Mouse (Mus musculus) kidney, embryonic 15.5 days (tissue): ENCODE measurements around the gene Trhde. TPM values are rescaled to one million over a fixed set of nuclear protein-coding genes. Genes with fewer than 3 reads are reported as not detected.

ENCODE experiments used
- ATAC-seq: fragments of 200-750 bp; cut with Nextera tagmentation; replicated peaks from 2 replicates; pipeline ENCODE4 v1.8.0; 2017; ENCODE audit warnings: moderate TSS enrichment; ENCODE audit not compliant: low FRiP score
- H3K27ac ChIP-seq: fragments of 300-500 bp; sonication (generic); 2 replicates; pipeline ENCODE4 v1.5.1; 2015; ENCODE audit warnings: mild to moderate bottlenecking, inconsistent platforms
- H3K27me3 ChIP-seq: fragments of 300-500 bp; sonication (generic); 2 replicates; pipeline ENCODE4 v1.6.1; 2015; ENCODE audit warnings: inconsistent platforms
- H3K36me3 ChIP-seq: fragments of 300-500 bp; sonication (generic); 2 replicates; pipeline ENCODE4 v1.6.1; 2015; ENCODE audit warnings: inconsistent platforms
- H3K4me1 ChIP-seq: fragments of 300-500 bp; sonication (generic); 2 replicates; pipeline ENCODE4 v1.6.1; 2015; ENCODE audit warnings: inconsistent platforms
- H3K4me2 ChIP-seq: fragments of 300-500 bp; sonication (generic); 2 replicates; pipeline ENCODE4 v1.6.1; 2015; ENCODE audit warnings: moderate library complexity, mild to moderate bottlenecking, inconsistent platforms
- H3K4me3 ChIP-seq: fragments of 300-500 bp; sonication (generic); replicated peaks from 2 replicates; pipeline ENCODE4 v1.5.1; 2015; ENCODE audit warnings: mild to moderate bottlenecking, inconsistent platforms
- H3K9ac ChIP-seq: fragments of 300-500 bp; sonication (generic); 2 replicates; pipeline ENCODE4 v1.6.1; 2015; ENCODE audit warnings: mild to moderate bottlenecking, inconsistent platforms
- H3K9me3 ChIP-seq: fragments of 300-500 bp; sonication (generic); replicated peaks from 2 replicates; pipeline ENCODE4 v1.6.1; 2016; ENCODE audit warnings: inconsistent platforms
- whole genome bisulfite sequencing: fragments of 180-500 bp; shearing (Covaris S2); methylation state at CpG from one replicate; pipeline ENCODE4 v1.1.7; 2015; ENCODE audit warnings: mixed read lengths; 5-methylcytosine and 5-hydroxymethylcytosine counted together
- polyA plus RNA-seq: library from polyadenylated mRNA; unstranded; fragments of >200 nt; fragmentation: Nextera tagmentation; extraction: Ambion mirVana; gene quantifications from 2 replicates; pipeline ENCODE4 v1.2.1, GENCODE M21; 2015

The Trhde gene
- polyA plus RNA-seq, 1 experiment from 2014 or later, result 0.29 TPM

DNA sequence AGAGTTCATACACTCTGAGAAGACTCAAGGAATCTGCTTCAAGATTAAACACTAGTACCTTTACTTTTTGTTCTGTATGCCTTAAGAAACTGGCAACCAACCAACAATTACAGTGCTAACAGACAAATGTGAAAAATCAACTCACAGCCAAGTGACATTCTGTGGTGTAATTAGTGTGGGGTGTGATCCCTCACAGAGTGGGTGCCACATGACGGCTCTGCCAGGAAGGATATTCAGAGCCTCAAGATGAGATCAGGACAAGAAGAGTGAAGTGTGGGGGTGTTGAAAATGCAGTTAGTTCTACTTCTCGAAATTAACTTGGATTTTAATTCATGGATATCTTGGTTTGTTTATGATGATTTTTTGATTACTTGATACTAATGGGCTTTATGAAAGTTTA, 398.3 kb downstream of the Trhde start:
- no peak for ATAC-seq
- Histone ChIP-seq H3K4me3 (no peak overlapping the region), H3K4me2 (no peak overlapping the region), H3K27me3 (no peaks in the 10 kb centered on the region), H3K9me3 (no peaks in the 10 kb centered on the region), H3K4me1 (no peaks in the 10 kb centered on the region), H3K9ac (no peak overlapping the region), H3K27ac (no peak overlapping the region), H3K36me3 (no peaks in the 10 kb centered on the region)
- WGBS, result 69% methylated on average over 2 of the region's 2 CpGs

DNA sequence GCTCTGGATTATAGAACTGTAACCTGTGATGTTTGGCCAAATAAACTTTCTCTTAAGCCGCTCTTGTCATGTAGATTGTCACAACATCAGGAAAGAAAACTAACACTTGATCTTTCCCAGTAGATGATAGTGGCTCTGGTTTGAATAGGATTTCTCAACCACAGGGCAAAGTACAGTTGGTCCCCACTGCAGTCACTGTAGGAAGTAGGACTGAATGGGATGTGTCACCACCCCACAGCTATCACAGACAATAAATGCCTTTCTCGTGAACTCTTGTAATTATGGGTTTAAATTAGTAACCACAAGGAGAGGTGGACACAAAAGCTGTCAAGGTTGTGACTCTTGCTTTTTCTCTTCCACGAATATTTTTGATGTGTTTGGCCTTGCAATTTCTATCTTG, 431.3 kb downstream of the Trhde start:
- ATAC-seq, result no peak
- Histone ChIP-seq H3K4me1 (no peaks in the 10 kb centered on the region), H3K4me3 (no peak overlapping the region), H3K4me2 (no peak overlapping the region), H3K9ac (no peak overlapping the region), H3K36me3 (no peaks in the 10 kb centered on the region), H3K27ac (no peak overlapping the region), H3K27me3 (no peaks in the 10 kb centered on the region), H3K9me3 (no peaks in the 10 kb centered on the region)
- WGBS, result 82% methylated on average over 3 of the region's 3 CpGs

DNA sequence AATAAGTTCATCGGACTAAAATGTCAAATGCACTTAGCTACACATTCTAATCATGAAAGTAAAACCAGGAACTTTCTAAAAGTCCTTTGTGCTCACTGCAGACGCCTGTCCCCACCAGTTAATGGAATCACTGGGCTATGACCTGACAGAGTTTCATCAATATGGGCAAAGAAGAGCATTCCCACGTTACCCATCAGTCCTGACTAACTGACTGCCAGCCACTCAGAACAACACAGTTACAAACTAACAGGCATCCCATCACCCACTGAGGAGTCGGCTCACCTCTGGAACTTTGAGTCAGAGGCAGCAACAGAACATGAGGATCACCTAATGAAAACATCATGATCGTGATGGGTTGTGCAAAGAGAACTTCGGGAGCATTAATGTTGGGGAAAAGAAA, 438.7 kb downstream of the Trhde start:
- Histone ChIP-seq H3K4me2 (no peak overlapping the region), H3K9ac (no peak overlapping the region), H3K27me3 (no peaks in the 10 kb centered on the region), H3K4me3 (no peak overlapping the region), H3K27ac (no peak overlapping the region), H3K4me1 (no peaks in the 10 kb centered on the region), H3K9me3 (no peaks in the 10 kb centered on the region), H3K36me3 (no peaks in the 10 kb centered on the region)
- ATAC-seq, result peak; percentile 73; the same call in 1 of the 2 replicates
- WGBS, result 68% methylated on average over 6 of the region's 6 CpGs

DNA sequence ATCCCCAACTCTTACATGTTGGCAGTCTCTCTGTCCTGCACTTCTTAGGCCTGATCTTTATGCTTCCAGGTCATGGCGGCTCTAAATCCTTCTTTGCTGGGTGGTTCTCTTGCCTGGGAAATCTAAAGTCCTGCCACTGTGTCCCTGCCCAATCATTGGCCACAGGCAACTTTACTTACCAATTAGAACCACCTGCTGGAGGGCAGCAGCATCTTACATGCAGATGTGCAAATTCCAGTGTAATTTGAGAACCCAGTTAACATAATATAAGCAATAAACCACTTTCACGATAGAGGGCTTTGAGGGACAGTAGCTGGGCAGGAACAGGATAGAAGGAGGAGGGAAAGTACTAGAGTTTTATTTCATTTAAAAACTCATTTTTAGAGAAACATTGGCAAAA, 439.5 kb downstream of the Trhde start:
- ATAC-seq, result 0 out of 2 replicates have a peak, but pooled peaks have one; percentile 33
- Histone ChIP-seq H3K27ac (no peak overlapping the region), H3K36me3 (no peaks in the 10 kb centered on the region), H3K4me3 (no peak overlapping the region), H3K9me3 (no peaks in the 10 kb centered on the region), H3K4me1 (no peaks in the 10 kb centered on the region), H3K9ac (no peak overlapping the region), H3K27me3 (no peaks in the 10 kb centered on the region), H3K4me2 (no peak overlapping the region)
- WGBS, result 44% methylated on average over 2 of the region's 2 CpGs
